Mouse (Mus musculus) hindbrain, embryonic 10.5 days (tissue): Measurements from ENCODE around the gene Necab2. TPM values are rescaled to one million over a fixed set of nuclear protein-coding genes. Genes with fewer than 3 reads are reported as not detected.

ENCODE experiments used
- DNase-seq: peaks from one replicate; pipeline ENCODE4 v3.0.0-alpha.2; 2017; ENCODE audit warnings: low spot score
- H3K27ac ChIP-seq: fragments of 300-500 bp; sonication (generic); 2 replicates; pipeline ENCODE4 v1.5.1; 2016; ENCODE audit warnings: mild to moderate bottlenecking, moderate library complexity
- H3K27me3 ChIP-seq: fragments of 300-500 bp; sonication (generic); 2 replicates; pipeline ENCODE4 v1.6.1; 2016; ENCODE audit warnings: mild to moderate bottlenecking; ENCODE audit not compliant: poor library complexity, insufficient read depth, severe bottlenecking
- H3K36me3 ChIP-seq: fragments of 300-500 bp; sonication (generic); 2 replicates; pipeline ENCODE4 v1.6.1; 2016; ENCODE audit warnings: mild to moderate bottlenecking, moderate library complexity
- H3K4me1 ChIP-seq: fragments of 300-500 bp; sonication (generic); replicated peaks from 2 replicates; pipeline ENCODE4 v1.6.1; 2016; ENCODE audit warnings: mild to moderate bottlenecking
- H3K4me3 ChIP-seq: fragments of 300-500 bp; sonication (generic); 2 replicates; pipeline ENCODE4 v1.5.1; 2016; ENCODE audit warnings: mild to moderate bottlenecking, moderate library complexity
- H3K9me3 ChIP-seq: fragments of 300-500 bp; sonication (generic); 2 replicates; pipeline ENCODE4 v1.6.1; 2016; ENCODE audit warnings: mild to moderate bottlenecking, moderate library complexity
- WGBS: fragments of 180-500 bp; shearing (Covaris S2); methylation state at CpG from one replicate; pipeline ENCODE4 v1.1.7; 2016; 5-methylcytosine and 5-hydroxymethylcytosine counted together
- polyA plus RNA-seq: library from polyadenylated mRNA; unstranded; fragments of >200 nt; fragmentation: Nextera tagmentation; extraction: Ambion mirVana; gene quantifications from 2 replicates; pipeline ENCODE4 v1.2.1, GENCODE M21; 2016

Necab2 gene
- polyA plus RNA-seq, 1 experiment from 2014 or later: 14.0 TPM

DNA sequence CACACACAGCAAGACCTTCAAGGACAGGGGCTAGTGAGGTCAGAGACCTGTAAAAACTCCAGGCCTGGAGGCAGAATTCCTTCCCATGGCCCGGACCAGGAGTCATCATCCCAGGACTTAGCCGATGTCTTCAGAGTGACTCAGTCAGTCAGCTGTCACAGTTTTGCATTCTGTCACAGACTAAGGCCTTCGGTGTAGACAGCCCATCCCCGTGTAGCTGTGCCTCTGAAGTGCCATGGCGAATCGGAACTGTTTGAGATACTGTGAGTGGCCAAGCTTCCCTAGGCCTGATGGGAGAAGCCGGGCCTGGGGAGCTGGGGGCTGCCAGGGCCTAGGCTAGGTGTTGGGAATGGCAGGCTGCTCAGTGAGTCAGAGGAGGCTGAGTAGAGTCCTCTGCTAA, 15.8 kb upstream of the Necab2 start:
- Histone ChIP-seq H3K36me3 (no peaks in the 10 kb centered on the region), H3K27ac (no peak overlapping the region), H3K9me3 (no peaks in the 10 kb centered on the region), H3K4me1 (peaks cover 18% of the 10 kb centered on the region), H3K27me3 (no peaks in the 10 kb centered on the region), H3K4me3 (no peak overlapping the region)
- WGBS: 89% methylated on average over 7 of the region's 7 CpGs
- no peak for DNase-seq

- no peak overlapping the region for H3K27ac ChIP-seq
- H3K4me1 ChIP-seq: peaks cover 30% of the 10 kb centered on the region
- no peaks in the 10 kb centered on the region for H3K36me3 ChIP-seq
- peaks cover 6% of the 10 kb centered on the region; the same call in 1 of the 2 replicates for H3K27me3 ChIP-seq
- DNase-seq: no peak
- WGBS: 55% methylated on average over 3 of the region's 3 CpGs
- no peak overlapping the region for H3K4me3 ChIP-seq
- H3K9me3 ChIP-seq: no peaks in the 10 kb centered on the region
Observed at GRCm38 (mm10) chr8:119432372-119432771, 14.1 kb upstream of the Necab2 start.

GRCm38 (mm10) chr8:119433582-119434174, 12.8 kb upstream of the Necab2 start, which contains the start of gene Osgin1:
Gene Osgin1, plus strand, starts transcription at chr8:119434124.
- Histone ChIP-seq H3K4me3 (no peak within 1 kb of the TSS), H3K4me1 (peaks cover 26% of the 10 kb centered on the region), H3K9me3 (no peaks in the 10 kb centered on the region), H3K27ac (0 out of 2 replicates have a peak within 1 kb of the TSS, but pooled peaks have one; percentile 23), H3K27me3 (peaks cover 8% of the 10 kb centered on the region; the same call in 1 of the 2 replicates), H3K36me3 (no peaks in the 10 kb centered on the region)
- no peak for DNase-seq
- WGBS: 90% methylated on average over 13 of the region's 13 CpGs

DNA sequence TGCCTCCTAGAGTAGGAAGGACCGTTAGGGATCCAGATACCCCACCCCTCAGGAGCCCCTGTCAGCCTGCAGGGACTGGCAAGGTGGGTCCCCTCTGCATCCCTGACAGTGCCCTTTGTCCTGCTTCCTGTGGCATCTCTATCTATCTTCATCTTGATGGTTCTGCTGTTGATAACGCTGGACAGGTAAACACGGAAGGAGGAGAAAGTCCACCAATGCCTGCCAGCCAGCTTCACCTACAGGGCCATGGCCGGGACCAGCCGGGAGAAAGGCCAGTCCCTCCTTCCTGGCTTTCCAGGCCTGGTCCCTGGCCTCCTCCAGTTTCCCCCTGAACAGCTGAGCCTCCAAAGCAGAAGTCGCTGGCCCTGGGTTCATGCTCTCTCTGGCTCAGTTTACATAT, 11.9 kb upstream of the Necab2 start:
- Histone ChIP-seq H3K36me3 (no peaks in the 10 kb centered on the region), H3K27me3 (peaks cover 12% of the 10 kb centered on the region; the same call in 1 of the 2 replicates), H3K4me3 (no peak overlapping the region), H3K27ac (0 out of 2 replicates have a peak overlapping the region, but pooled peaks have one; percentile 23), H3K9me3 (no peaks in the 10 kb centered on the region), H3K4me1 (peaks cover 29% of the 10 kb centered on the region)
- no peak for DNase-seq
- 86% methylated on average over 6 of the region's 6 CpGs for WGBS

DNA sequence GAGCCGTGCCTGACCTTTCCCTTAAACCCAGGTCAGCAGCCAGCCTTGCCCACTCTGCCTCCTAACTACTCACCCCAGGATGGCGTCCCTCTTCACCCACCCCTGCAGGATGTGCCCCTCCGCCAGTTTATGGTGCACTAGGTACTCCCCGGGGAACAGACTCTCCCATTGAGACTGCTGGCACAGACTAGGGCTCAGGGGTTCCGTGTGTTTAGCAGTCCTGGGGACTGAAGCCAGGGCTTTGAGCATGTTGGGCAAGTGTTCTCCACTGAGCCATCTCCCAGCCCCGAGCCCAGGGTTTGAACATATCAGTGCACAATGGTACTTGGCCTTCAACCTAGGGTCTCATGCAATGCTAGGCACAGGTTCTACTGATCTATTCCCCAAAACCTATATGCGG, 11.0 kb upstream of the Necab2 start:
- no peak overlapping the region for H3K27ac ChIP-seq
- no peak for DNase-seq
- peaks cover 39% of the 10 kb centered on the region for H3K4me1 ChIP-seq
- H3K4me3 ChIP-seq: no peak overlapping the region
- no peaks in the 10 kb centered on the region for H3K9me3 ChIP-seq
- no peaks in the 10 kb centered on the region for H3K36me3 ChIP-seq
- WGBS: 85% methylated on average over 7 of the region's 7 CpGs
- H3K27me3 ChIP-seq: peaks cover 12% of the 10 kb centered on the region; the same call in 1 of the 2 replicates

- WGBS: 86% methylated on average over 10 of the region's 10 CpGs
- Histone ChIP-seq H3K9me3 (no peaks in the 10 kb centered on the region), H3K27ac (no peak overlapping the region), H3K36me3 (no peaks in the 10 kb centered on the region), H3K4me1 (peaks cover 47% of the 10 kb centered on the region), H3K27me3 (peaks cover 20% of the 10 kb centered on the region), H3K4me3 (no peak overlapping the region)
- no peak for DNase-seq
Observed at GRCm38 (mm10) chr8:119436331-119436730, 10.2 kb upstream of the Necab2 start.

GRCm38 (mm10) chr8:119436933-119437332, 9.6 kb upstream of the Necab2 start:
- peaks cover 24% of the 10 kb centered on the region for H3K27me3 ChIP-seq
- peaks cover 52% of the 10 kb centered on the region for H3K4me1 ChIP-seq
- no peak for DNase-seq
- 0 out of 2 replicates have a peak overlapping the region, but pooled peaks have one; percentile 56 for H3K27ac ChIP-seq
- H3K9me3 ChIP-seq: no peaks in the 10 kb centered on the region
- whole genome bisulfite sequencing: 20% methylated on average over 9 of the region's 9 CpGs
- H3K4me3 ChIP-seq: no peak overlapping the region
- no peaks in the 10 kb centered on the region for H3K36me3 ChIP-seq

- H3K4me1 ChIP-seq: peaks cover 51% of the 10 kb centered on the region
- WGBS: 74% methylated on average over 11 of the region's 11 CpGs
Observed at GRCm38 (mm10) chr8:119437506-119437905, 9.0 kb upstream of the Necab2 start.

GRCm38 (mm10) chr8:119438876-119439275, 7.6 kb upstream of the Necab2 start:
- Histone ChIP-seq H3K4me3 (no peak overlapping the region), H3K27ac (no peak overlapping the region), H3K27me3 (peaks cover 39% of the 10 kb centered on the region), H3K9me3 (no peaks in the 10 kb centered on the region), H3K36me3 (no peaks in the 10 kb centered on the region), H3K4me1 (peaks cover 45% of the 10 kb centered on the region)
- DNase-seq: no peak
- 80% methylated on average over 6 of the region's 6 CpGs for WGBS

More at GRCm38 (mm10) chr8:119437506-119437905, 9.0 kb upstream of the Necab2 start:
- Histone ChIP-seq H3K27me3 (peaks cover 30% of the 10 kb centered on the region), H3K4me3 (no peak overlapping the region), H3K36me3 (no peaks in the 10 kb centered on the region), H3K9me3 (no peaks in the 10 kb centered on the region), H3K27ac (peak overlapping the region; percentile 56; the same call in 1 of the 2 replicates)
- DNase-seq: no peak

GRCm38 (mm10) chr8:119439424-119439823, 7.1 kb upstream of the Necab2 start:
- H3K9me3 ChIP-seq: no peaks in the 10 kb centered on the region
- 0 out of 2 replicates have a peak overlapping the region, but pooled peaks have one; percentile 13 for H3K27ac ChIP-seq
- H3K36me3 ChIP-seq: no peaks in the 10 kb centered on the region
- H3K4me3 ChIP-seq: no peak overlapping the region
- H3K27me3 ChIP-seq: peaks cover 42% of the 10 kb centered on the region
- 94% methylated on average over 2 of the region's 2 CpGs for WGBS
- DNase-seq: no peak
- H3K4me1 ChIP-seq: peaks cover 45% of the 10 kb centered on the region

DNA sequence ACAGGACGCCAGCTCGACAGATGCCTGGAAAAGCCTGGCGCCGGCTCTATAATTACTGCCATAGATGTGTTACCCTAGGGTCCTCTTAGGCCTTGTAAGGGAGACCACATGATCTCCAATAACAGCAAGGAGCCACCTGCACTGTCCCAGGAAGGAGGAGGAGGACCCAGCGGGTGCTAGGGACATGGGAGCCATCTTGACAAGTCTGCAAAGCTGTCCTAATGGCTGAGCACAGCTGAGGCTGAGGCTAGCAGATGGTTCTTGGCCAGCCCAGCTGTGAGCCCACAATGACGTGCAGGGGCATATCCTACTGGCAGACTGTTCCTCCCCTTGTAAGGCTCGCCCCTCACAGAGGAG, 6.6 kb upstream of the Necab2 start:
- 64% methylated on average over 7 of the region's 7 CpGs for WGBS
- no peak overlapping the region for H3K4me3 ChIP-seq
- H3K9me3 ChIP-seq: no peaks in the 10 kb centered on the region
- H3K4me1 ChIP-seq: peaks cover 45% of the 10 kb centered on the region
- H3K36me3 ChIP-seq: no peaks in the 10 kb centered on the region
- peaks cover 45% of the 10 kb centered on the region for H3K27me3 ChIP-seq
- no peak for DNase-seq
- H3K27ac ChIP-seq: peak overlapping the region; percentile 13; the same call in 1 of the 2 replicates

- Histone ChIP-seq H3K27ac (peak overlapping the region; percentile 57; the same call in 1 of the 2 replicates), H3K36me3 (no peaks in the 10 kb centered on the region), H3K4me1 (peaks cover 45% of the 10 kb centered on the region), H3K9me3 (no peaks in the 10 kb centered on the region), H3K27me3 (peaks cover 51% of the 10 kb centered on the region), H3K4me3 (peak overlapping the region; percentile 37)
- peak; percentile 85 for DNase-seq
- 14% methylated on average over 16 of the region's 16 CpGs for WGBS
Observed at GRCm38 (mm10) chr8:119440250-119440951, 6.1 kb upstream of the Necab2 start.

DNA sequence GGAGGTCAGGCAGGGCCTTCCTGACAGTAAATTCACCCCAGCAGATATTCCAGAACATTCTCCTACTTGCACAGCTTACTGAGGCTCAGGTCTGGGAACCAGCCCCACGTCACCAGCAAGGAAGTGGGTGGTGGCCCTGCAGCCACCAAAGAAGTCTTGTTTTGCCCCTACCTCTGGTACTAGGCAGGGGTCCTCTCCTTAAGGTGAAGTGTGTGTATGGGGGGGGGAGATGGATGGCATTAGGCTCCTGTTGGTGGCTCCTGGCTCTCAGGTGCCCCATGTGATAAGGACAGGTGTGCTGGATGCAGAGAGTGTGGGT, 5.6 kb upstream of the Necab2 start:
- 73% methylated on average over 1 of the region's 1 CpGs for WGBS
- H3K27ac ChIP-seq: peak overlapping the region; percentile 57; the same call in 1 of the 2 replicates
- H3K4me3 ChIP-seq: peak overlapping the region; percentile 37; the same call in 1 of the 2 replicates
- H3K9me3 ChIP-seq: no peaks in the 10 kb centered on the region
- DNase-seq: no peak
- no peaks in the 10 kb centered on the region for H3K36me3 ChIP-seq
- H3K27me3 ChIP-seq: peaks cover 56% of the 10 kb centered on the region
- H3K4me1 ChIP-seq: peaks cover 45% of the 10 kb centered on the region
